Comparison of ENCODE assay signal across 24 mouse cellular contexts in the genomic region with DNA sequence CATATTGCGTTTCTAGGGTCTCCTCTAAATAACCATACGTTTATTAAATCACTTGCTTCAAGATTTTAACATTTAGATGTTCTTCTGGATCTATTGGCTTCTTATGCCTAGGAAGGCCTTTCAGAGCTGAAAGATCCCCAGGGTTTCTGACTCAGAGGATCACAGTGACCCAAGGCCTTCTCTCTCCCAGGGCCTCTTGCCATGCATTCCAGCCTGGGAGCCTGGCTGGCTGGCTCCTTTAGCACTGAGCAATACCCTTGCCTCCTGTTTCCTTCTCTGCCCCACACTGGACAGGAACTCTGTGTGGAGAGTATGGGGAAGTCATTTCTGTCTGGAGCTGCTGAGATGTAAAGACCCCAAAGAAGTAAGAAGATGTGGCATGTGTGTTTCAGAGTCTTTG. TPM values are rescaled to one million over a fixed set of nuclear protein-coding genes. Genes with fewer than 3 reads are reported as not detected.
DNase-seq lines count a peak whose midpoint lies in the region.
"Had no signal": no experiment of that assay in that cellular context is flagged by ENCODE, and none has a peak within 500 bp of the region (broad histone marks: within the 10 kb centered on the region; RNA-seq: fewer than 3 reads in every experiment).

No protein-coding gene starts in this region.

- WGBS in midbrain, embryonic 10.5 days = 88% methylated on average over 2 of the region's 2 CpGs

- H3K9me3 ChIP-seq in midbrain, embryonic 10.5 days (replicated peaks) = no peaks in the 10 kb centered on the region
- H3K9me3 ChIP-seq: embryonic facial prominence, embryonic 10.5 days; forebrain, embryonic 15.5 days; heart, embryonic 13.5 days; hindbrain, embryonic 13.5 days had no signal

- peak; percentile 9 for DNase-seq in adrenal gland, postnatal 14 days
- no peak for DNase-seq in adrenal gland, postnatal 25 days
- peak; percentile 3 to 28 for DNase-seq in heart, adult 18-20 months
- DNase-seq in heart, postnatal 10 days = no peak
- DNase-seq in NIH3T3 (ENCODE audit: low read depth) = peak; percentile 25
- DNase-seq in fibroblast of lung, adult 2 months (ENCODE audit: low read depth) = peak; percentile 27
- DNase-seq in midbrain, embryonic 10.5 days (ENCODE audit: low spot score) = no peak
- DNase-seq: cerebellum, adult 2 months; cerebellum, postnatal 10 days; gastrocnemius, postnatal 25 days; kidney, adult 11 months; kidney, adult 9 months had no signal

- no peaks in the 10 kb centered on the region for H3K36me3 ChIP-seq in midbrain, embryonic 10.5 days
- H3K36me3 ChIP-seq: embryonic facial prominence, embryonic 10.5 days; forebrain, embryonic 15.5 days; heart, embryonic 13.5 days; hindbrain, embryonic 13.5 days had no signal

- peaks cover 83% of the 10 kb centered on the region for H3K27me3 ChIP-seq in midbrain, embryonic 10.5 days (ENCODE audit: low read depth, poor library complexity, severe bottlenecking)
- H3K27me3 ChIP-seq: forebrain, embryonic 15.5 days; heart, embryonic 13.5 days had no signal

- H3K4me1 ChIP-seq in midbrain, embryonic 10.5 days = no peaks in the 10 kb centered on the region
- H3K4me1 ChIP-seq: embryonic facial prominence, embryonic 10.5 days; forebrain, embryonic 15.5 days; heart, embryonic 13.5 days; hindbrain, embryonic 13.5 days had no signal

- H3K27ac ChIP-seq in midbrain, embryonic 10.5 days (replicated peaks) = no peak overlapping the region
- H3K27ac ChIP-seq: embryonic facial prominence, embryonic 10.5 days; forebrain, embryonic 15.5 days; heart, adult 2 months; heart, embryonic 13.5 days; hindbrain, embryonic 13.5 days; hindbrain, postnatal 0 days had no signal

- intact Hi-C loops in heart, postnatal 10 days (cut with DNase I) = no loop called here

- H3K4me3 ChIP-seq in midbrain, embryonic 10.5 days = no peak overlapping the region
- H3K4me3 ChIP-seq: embryonic facial prominence, embryonic 10.5 days; forebrain, embryonic 15.5 days; heart, adult 2 months; heart, embryonic 13.5 days; hindbrain, embryonic 13.5 days had no signal

RNA-seq across cellular contexts. Expression of a gene that starts 16.0 kb away (rescaled TPM):
- not detected in 2 replicates for total RNA-seq in adrenal gland, postnatal 14 days (2021)
- total RNA-seq in adrenal gland, postnatal 25 days (2021) = not detected in 2 replicates
- not detected for total RNA-seq in heart, adult 18-20 months (2021)
- not detected for total RNA-seq in heart, postnatal 10 days (2021)
- polyA plus RNA-seq in midbrain, embryonic 10.5 days (2016; fragmentation: Nextera tagmentation; extraction: Ambion mirVana) = not detected in 2 replicates
- total RNA-seq: ES-E14; gastrocnemius, postnatal 25 days; heart, adult 2 months; hematopoietic stem cell, adult 5-6 weeks; hindbrain, postnatal 0 days had no signal
- polyA plus RNA-seq: cerebellum, adult 2 months; embryonic facial prominence, embryonic 10.5 days; embryonic facial prominence, embryonic 14.5 days; forebrain, embryonic 11.5 days; heart, adult 2 months; heart, postnatal 0 days; hindbrain, embryonic 13.5 days; hindbrain, postnatal 0 days; intestine, embryonic 14.5 days had no signal

Comparison
In these comparisons a context has a peak if more than half of its experiments do, and no peak if none do; other contexts are left out.
1. DNase-seq: peak in adrenal gland, postnatal 14 days (single experiment), heart, adult 18-20 months (2 of 2), NIH3T3 (single experiment) and fibroblast of lung, adult 2 months (single experiment); none in adrenal gland, postnatal 25 days (single experiment), heart, postnatal 10 days (0 of 2) and midbrain, embryonic 10.5 days (single experiment).